ENCODE assay signal across 8 mouse cellular contexts in the genomic region with DNA sequence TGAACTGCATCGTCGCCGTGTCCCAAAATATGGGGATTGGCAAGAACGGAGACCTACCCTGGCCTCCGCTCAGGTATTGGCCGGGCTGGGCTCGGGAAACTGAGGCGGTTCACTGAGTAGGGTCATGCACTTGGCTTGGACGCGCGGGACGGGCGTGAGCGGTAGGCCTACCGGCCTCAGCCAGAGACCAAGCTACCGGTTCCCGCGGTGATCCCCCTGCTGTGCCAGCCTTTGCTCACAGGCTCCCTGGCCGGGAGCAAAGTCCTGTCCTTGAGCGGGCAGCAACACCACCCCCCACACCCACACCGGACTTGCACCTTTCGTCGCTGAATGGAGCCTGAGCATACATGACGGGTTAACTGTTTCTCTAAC. TPM values are rescaled to one million over a fixed set of nuclear protein-coding genes. Genes with fewer than 3 reads are reported as not detected.
A peak's percentile ranks its signal among the peaks of the same experiment; 100 is the strongest.
DNase-seq lines count a peak whose midpoint lies in the region; ATAC-seq and TF ChIP-seq lines count a peak whose summit lies in the region.

No protein-coding gene starts in this region.

- no peaks in the 10 kb centered on the region for H3K9me3 ChIP-seq in heart, embryonic 12.5 days (replicated peaks)
- no peaks in the 10 kb centered on the region for H3K9me3 ChIP-seq in embryonic facial prominence, embryonic 13.5 days
- no peaks in the 10 kb centered on the region for H3K9me3 ChIP-seq in intestine, postnatal 0 days (ENCODE audit: control insufficient read depth)

- WGBS in heart, embryonic 12.5 days = 1% methylated on average over 24 of the region's 24 CpGs
- under 1% methylated on average over 24 of the region's 24 CpGs for WGBS in embryonic facial prominence, embryonic 13.5 days
- under 1% methylated on average over 24 of the region's 24 CpGs for WGBS in intestine, postnatal 0 days

- TF ChIP-seq CTCF in intestine, postnatal 0 days (IDR thresholded peaks at IDR 0.05; ENCODE audit: low read depth) = no peak

- no peaks in the 10 kb centered on the region for H3K27me3 ChIP-seq in heart, embryonic 12.5 days (replicated peaks)
- H3K27me3 ChIP-seq in embryonic facial prominence, embryonic 13.5 days = no peaks in the 10 kb centered on the region
- no peaks in the 10 kb centered on the region for H3K27me3 ChIP-seq in intestine, postnatal 0 days (replicated peaks; ENCODE audit: control insufficient read depth, insufficient read depth, low read length)

- ATAC-seq in heart, embryonic 12.5 days (ENCODE audit: insufficient number of reproducible peaks, low FRiP score) = peak; percentile 44
- ATAC-seq in embryonic facial prominence, embryonic 13.5 days (ENCODE audit: insufficient number of reproducible peaks, insufficient read depth, low FRiP score, low TSS enrichment, low read depth) = peak; percentile 16
- ATAC-seq in intestine, postnatal 0 days = peak; percentile 36
- ATAC-seq in megakaryocyte, adult 5-6 weeks (ENCODE audit: poor library complexity, severe bottlenecking) = peak; percentile 20
- ATAC-seq in monocyte, adult 5-6 weeks (replicated peaks; ENCODE audit: insufficient number of reproducible peaks, low FRiP score, low TSS enrichment, poor library complexity, severe bottlenecking) = no peak

- H3K4me2 ChIP-seq in heart, embryonic 12.5 days = peak overlapping the region; percentile 99
- peak overlapping the region; percentile 99 for H3K4me2 ChIP-seq in embryonic facial prominence, embryonic 13.5 days
- H3K4me2 ChIP-seq in intestine, postnatal 0 days (replicated peaks; ENCODE audit: low read depth) = peak overlapping the region; percentile 97

- no peak for DNase-seq in heart, adult 11 months
- no peak for DNase-seq in gastrocnemius, postnatal 25 days
- DNase-seq in frontal cortex, postnatal 25 days (ENCODE audit: low spot score in 2 of 2) = no peak

- H3K4me1 ChIP-seq in heart, embryonic 12.5 days (replicated peaks) = peaks cover 24% of the 10 kb centered on the region
- peaks cover 26% of the 10 kb centered on the region for H3K4me1 ChIP-seq in embryonic facial prominence, embryonic 13.5 days
- H3K4me1 ChIP-seq in intestine, postnatal 0 days (replicated peaks; ENCODE audit: control insufficient read depth, insufficient read depth, low read length) = 0 out of 2 replicates have a peak, but pooled peaks cover 6% of the 10 kb centered on the region

- peak overlapping the region; percentile 87; the same call in 1 of the 2 replicates for H3K27ac ChIP-seq in heart, embryonic 12.5 days (ENCODE audit: poor library complexity, severe bottlenecking)
- H3K27ac ChIP-seq in embryonic facial prominence, embryonic 13.5 days = peak overlapping the region; percentile 95; the same call in 1 of the 2 replicates
- peak overlapping the region; percentile 83 for H3K27ac ChIP-seq in intestine, postnatal 0 days (ENCODE audit: low read depth, low read length)

- peak overlapping the region; percentile 90 for H3K9ac ChIP-seq in heart, embryonic 12.5 days
- peak overlapping the region; percentile 81 for H3K9ac ChIP-seq in embryonic facial prominence, embryonic 13.5 days
- H3K9ac ChIP-seq in intestine, postnatal 0 days (ENCODE audit: low read depth, low read length) = peak overlapping the region; percentile 68

- H3K36me3 ChIP-seq in heart, embryonic 12.5 days = peaks cover 27% of the 10 kb centered on the region
- peaks cover 26% of the 10 kb centered on the region; the same call in 1 of the 2 replicates for H3K36me3 ChIP-seq in embryonic facial prominence, embryonic 13.5 days
- peaks cover 8% of the 10 kb centered on the region; the same call in 1 of the 2 replicates for H3K36me3 ChIP-seq in intestine, postnatal 0 days (ENCODE audit: control insufficient read depth, insufficient read depth)

- peak overlapping the region; percentile 82 for H3K4me3 ChIP-seq in heart, embryonic 12.5 days
- peak overlapping the region; percentile 65 for H3K4me3 ChIP-seq in embryonic facial prominence, embryonic 13.5 days
- peak overlapping the region; percentile 73 for H3K4me3 ChIP-seq in intestine, postnatal 0 days (ENCODE audit: low read depth, low read length)

RNA-seq across cellular contexts. Expression of a gene that starts 0.5 kb away (rescaled TPM):
- polyA plus RNA-seq in heart, embryonic 12.5 days (2016; fragmentation: Nextera tagmentation; extraction: Ambion mirVana) = 19.5 and 19.7 TPM in 2 replicates
- 32.6 and 34.0 TPM in 2 replicates for polyA plus RNA-seq in embryonic facial prominence, embryonic 13.5 days (2015; fragmentation: Nextera tagmentation; extraction: Ambion mirVana)
- polyA plus RNA-seq in intestine, postnatal 0 days (2015; fragmentation: Nextera tagmentation; extraction: Ambion mirVana) = 8.0 and 9.5 TPM in 2 replicates
- total RNA-seq in megakaryocyte, adult 5-6 weeks (2015) = 17.3 and 21.3 TPM in 2 replicates
- total RNA-seq in megakaryocyte, adult 5-6 weeks (2017) = 27.5 and 34.6 TPM in 2 replicates
- 20.4 to 46.6 TPM (median 29.4 TPM) in 3 replicates for total RNA-seq in monocyte, adult 5-6 weeks (2017)
- total RNA-seq in gastrocnemius, postnatal 25 days (2021) = 10 to 100 TPM; 11.2 to 11.5 TPM

RNA-seq across cellular contexts. Expression of a gene that starts 0.7 kb away (rescaled TPM):
- polyA plus RNA-seq in heart, embryonic 12.5 days (2016; fragmentation: Nextera tagmentation; extraction: Ambion mirVana) = 12.7 and 13.0 TPM in 2 replicates
- polyA plus RNA-seq in embryonic facial prominence, embryonic 13.5 days (2015; fragmentation: Nextera tagmentation; extraction: Ambion mirVana) = 15.8 and 16.1 TPM in 2 replicates
- polyA plus RNA-seq in intestine, postnatal 0 days (2015; fragmentation: Nextera tagmentation; extraction: Ambion mirVana) = 10.2 and 11.0 TPM in 2 replicates
- 11.8 and 13.6 TPM in 2 replicates for total RNA-seq in megakaryocyte, adult 5-6 weeks (2015)
- total RNA-seq in megakaryocyte, adult 5-6 weeks (2017) = 12.6 and 12.7 TPM in 2 replicates
- total RNA-seq in monocyte, adult 5-6 weeks (2017) = 0.21 to 2.3 TPM (median 0.95 TPM) in 3 replicates
- total RNA-seq in gastrocnemius, postnatal 25 days (2021) = under 1 TPM; 0.69 to 0.78 TPM

RNA-seq across cellular contexts. Expression of a gene that starts 49.5 kb away (rescaled TPM):
- 0.56 and 0.78 TPM in 2 replicates for polyA plus RNA-seq in heart, embryonic 12.5 days (2016; fragmentation: Nextera tagmentation; extraction: Ambion mirVana)
- polyA plus RNA-seq in embryonic facial prominence, embryonic 13.5 days (2015; fragmentation: Nextera tagmentation; extraction: Ambion mirVana) = 1.3 and 1.9 TPM in 2 replicates
- 0.34 and 0.73 TPM in 2 replicates for polyA plus RNA-seq in intestine, postnatal 0 days (2015; fragmentation: Nextera tagmentation; extraction: Ambion mirVana)
- not detected in 2 replicates for total RNA-seq in megakaryocyte, adult 5-6 weeks (2015)
- total RNA-seq in megakaryocyte, adult 5-6 weeks (2017) = not detected in 2 replicates
- total RNA-seq in monocyte, adult 5-6 weeks (2017) = not detected in 3 replicates
- total RNA-seq in gastrocnemius, postnatal 25 days (2021) = not detected
